Mouse (Mus musculus) naive thymus-derived CD4-positive, alpha-beta T cell, adult 2 months (primary cell): ENCODE measurements around the gene Sema5a.

Experiments
- DNase-seq: peaks from one replicate; pipeline ENCODE4 v3.0.0-alpha.2; 2011; ENCODE audit warnings: low read depth

The Sema5a gene

DNA sequence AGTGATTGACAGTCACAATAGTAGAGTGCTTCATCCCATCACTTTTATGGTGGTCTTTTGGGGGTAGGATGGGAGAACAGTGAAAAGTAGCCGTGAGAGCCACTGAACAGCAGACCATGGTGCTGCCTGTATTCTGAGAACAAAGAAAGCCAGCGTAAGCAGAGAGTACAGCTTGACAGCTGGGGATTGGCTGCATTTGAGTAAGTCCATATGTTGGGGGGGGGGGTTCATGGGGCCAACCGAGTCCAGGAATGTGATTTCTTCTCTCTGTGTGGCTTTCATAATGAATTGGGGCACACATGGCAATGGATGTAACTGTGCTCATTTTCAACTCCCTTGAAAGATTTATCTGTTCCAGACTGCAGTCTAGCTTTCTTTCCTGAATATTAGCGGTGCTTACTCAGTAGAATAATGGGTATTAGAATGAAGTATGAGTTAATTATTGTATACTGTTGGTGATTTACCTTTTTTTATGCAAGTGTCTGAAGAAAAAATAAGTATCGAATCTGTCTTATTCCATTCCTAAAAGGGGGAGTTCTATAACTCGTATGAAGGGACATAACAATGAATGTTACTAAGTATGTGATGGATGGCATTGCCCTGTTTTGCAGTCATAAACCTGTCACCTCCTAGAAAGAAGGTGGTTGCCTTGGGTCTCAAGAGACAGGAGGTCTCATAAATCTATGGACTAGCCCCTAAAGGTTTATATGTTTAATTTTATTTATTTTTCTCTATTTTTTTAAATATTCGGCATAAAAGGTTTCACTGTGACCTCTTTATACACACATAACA lies 203.1 kb downstream of the Sema5a start:
- no peak for DNase-seq

- DNase-seq = no peak
Measured at GRCm38 (mm10) chr15:32459046-32459445, 214.4 kb downstream of the Sema5a start.

DNA sequence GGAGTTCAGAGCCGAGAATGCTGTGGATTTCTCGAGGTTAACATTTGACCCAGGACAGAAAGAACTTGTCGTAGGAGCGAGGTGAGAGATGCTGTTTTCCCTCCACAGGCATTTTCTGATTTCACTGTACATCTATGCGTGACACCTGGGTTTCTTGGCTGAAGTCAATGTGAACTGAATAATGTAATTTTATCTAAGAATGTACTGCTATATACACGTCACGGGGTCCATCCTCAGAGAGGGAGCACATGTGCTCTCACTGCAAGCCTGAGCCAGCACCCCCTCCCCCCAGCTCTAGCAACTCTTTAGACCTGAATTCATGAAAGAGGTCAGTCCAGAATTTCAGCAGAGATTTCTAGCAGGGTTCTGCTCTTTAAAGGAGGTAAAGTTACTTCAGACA lies 215.6 kb downstream of the Sema5a start:
- DNase-seq = no peak

- DNase-seq = no peak
Measured at GRCm38 (mm10) chr15:32471480-32472050, 227.0 kb downstream of the Sema5a start.

DNA sequence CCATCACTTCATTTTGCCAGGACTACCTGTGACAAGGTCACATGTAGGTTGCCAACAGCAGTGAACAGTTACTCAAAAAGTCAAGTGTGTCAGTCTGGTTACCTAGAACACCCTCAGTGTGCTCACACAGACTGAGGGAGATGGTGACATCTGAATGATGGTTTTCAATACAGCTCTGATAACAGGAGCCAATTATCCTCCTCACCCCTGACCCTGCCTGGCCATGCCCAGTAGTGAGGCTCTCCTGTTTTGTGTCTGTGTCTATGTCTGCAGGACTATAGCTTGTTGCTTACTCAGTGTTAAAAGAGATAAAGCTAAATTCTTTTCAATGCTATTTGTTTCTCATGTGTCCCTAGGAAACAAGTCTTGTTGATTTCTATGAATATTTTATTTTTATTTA lies 236.1 kb downstream of the Sema5a start:
- DNase-seq = no peak

- DNase-seq = no peak
Measured at GRCm38 (mm10) chr15:32485064-32485964, 240.7 kb downstream of the Sema5a start.

- DNase-seq = no peak
Measured at GRCm38 (mm10) chr15:32487968-32488367, 243.4 kb downstream of the Sema5a start.

GRCm38 (mm10) chr15:32494219-32494618 lies 249.6 kb downstream of the Sema5a start:
- no peak for DNase-seq

DNA sequence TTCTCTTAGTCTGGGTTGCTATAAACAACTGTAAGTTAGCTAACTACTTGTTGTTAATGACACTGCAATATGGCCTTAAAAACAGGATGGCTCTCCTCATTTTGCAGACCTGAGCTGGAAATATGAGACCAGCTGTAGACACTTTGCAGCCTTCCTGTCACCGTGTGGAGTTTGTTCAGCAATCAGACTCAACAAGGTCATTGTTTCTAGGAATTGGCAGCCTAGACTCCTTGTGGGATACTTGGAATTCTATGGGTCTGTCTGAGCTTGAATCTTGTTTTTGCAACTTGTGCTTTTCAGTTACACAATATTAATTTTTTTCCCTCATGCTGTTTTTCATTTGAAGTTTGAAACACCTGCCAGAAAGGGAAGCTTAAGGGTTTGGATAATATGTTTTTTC lies 250.3 kb downstream of the Sema5a start:
- DNase-seq = no peak

- DNase-seq = no peak
Measured at GRCm38 (mm10) chr15:32496880-32497279, 252.3 kb downstream of the Sema5a start.

GRCm38 (mm10) chr15:32505941-32506340 lies 261.3 kb downstream of the Sema5a start:
- no peak for DNase-seq

DNA sequence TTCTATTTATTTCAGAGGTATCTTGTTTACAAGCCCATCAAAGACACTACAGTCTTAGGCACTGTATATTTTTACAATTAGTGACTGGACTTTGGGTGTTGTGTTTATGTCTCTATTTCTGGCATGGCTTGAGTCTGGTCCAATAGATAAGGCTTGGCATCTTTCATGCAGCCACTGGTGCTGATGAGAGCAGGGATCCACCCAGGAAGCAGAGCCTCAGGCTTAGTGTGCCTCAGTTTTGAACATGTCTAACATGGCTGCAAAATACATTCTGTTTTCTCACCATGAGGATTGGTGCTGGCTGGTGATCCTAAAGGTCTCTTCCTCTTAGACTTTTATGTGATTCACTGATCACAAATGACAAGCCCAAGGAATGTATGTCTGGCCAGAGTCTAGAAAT lies 263.7 kb downstream of the Sema5a start:
- no peak for DNase-seq

DNA sequence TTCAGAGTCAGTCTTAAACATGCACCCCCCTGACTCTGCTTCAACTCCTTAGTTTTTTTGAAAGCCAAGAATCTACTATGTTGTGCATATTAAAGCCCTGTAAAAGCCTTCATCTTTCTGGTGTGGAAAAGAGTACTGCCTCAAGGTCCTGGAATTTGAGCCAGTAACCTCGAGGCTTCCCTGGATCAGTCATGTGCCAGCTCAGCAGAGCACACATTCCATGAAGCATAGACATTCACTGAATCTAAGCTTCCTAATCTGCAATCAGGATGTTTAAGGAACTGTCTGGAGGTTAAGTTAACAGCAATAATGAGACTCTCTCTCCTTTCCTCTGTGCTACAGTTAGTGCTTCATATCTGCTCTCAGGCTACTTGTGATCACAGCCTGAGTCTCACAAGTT lies 270.3 kb downstream of the Sema5a start:
- no peak for DNase-seq

GRCm38 (mm10) chr15:32517954-32518353 lies 273.3 kb downstream of the Sema5a start:
- DNase-seq = no peak

- no peak for DNase-seq
Measured at GRCm38 (mm10) chr15:32532539-32532938, 287.9 kb downstream of the Sema5a start.

DNA sequence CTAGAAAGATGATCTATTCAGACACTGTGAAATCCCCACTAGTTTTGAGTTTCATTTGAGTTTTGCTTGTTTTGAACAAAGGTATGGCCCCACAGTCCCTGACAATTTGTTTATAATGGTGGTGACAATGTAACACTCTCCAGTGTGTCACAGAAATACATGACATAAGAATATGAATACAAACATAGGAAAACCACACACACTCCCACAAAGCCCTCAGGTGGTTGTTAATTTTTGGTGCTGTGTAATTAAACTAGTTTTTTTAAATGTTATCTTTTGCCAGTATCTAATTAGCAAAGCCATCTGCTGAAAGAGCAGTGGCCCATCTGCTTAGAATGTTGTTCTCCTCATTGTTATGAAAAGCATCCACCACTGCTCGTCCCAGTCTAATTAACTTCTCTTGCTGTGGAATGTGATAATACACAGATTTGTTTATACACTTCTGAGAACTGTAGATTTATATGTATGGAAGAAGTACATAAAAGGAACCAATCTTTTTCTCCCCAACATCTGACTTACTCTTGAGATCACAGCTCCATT lies 289.0 kb downstream of the Sema5a start:
- DNase-seq = no peak

DNA sequence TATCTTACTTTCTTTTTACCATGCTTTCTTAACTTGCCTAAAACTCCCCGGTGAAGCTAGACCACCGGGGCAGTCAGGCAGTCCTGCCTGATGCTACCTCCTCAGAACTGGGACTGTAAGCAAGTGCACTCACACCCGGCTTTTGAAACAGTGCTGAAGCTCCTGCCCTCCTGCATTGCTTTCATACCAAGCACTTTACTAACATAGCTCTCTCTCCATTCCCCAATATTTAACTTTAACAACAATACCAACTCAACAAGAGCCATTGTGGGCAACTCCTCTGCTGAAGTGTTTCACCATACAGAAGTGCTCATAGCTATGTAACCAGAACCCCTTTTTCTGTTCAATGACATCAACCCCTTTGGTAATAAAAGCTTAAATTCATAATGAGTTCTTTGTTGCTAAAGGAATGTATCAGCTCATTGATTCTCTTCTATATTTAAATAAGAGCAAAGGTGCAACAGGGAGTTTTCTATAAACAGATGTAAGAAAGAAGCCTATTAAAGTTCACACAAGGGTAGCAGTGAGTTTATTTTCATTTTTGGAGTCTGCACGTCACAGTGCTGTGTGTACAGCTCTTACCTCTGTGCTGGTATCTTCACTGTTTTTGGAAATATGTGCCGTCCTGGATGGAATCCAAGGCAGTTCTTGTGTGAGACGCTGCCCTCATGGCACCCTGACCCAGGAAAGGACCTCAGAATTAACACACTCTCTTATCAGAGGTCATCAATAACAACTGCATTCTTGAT lies 292.3 kb downstream of the Sema5a start:
- no peak for DNase-seq

DNA sequence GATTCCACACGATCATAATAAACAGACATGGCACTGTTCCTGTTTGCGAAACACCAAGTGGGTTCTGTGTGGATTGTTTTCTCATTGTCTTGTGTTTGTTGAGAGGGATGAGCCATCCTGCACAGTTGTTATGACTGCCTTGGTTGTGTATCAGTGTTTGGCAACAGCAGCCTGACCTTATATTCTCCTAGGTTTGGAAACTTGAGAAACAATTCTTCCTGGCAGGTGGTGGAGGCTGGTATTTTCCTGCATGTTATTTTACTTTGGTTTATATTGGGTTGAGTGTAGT lies 292.8 kb downstream of the Sema5a start:
- DNase-seq = no peak

DNA sequence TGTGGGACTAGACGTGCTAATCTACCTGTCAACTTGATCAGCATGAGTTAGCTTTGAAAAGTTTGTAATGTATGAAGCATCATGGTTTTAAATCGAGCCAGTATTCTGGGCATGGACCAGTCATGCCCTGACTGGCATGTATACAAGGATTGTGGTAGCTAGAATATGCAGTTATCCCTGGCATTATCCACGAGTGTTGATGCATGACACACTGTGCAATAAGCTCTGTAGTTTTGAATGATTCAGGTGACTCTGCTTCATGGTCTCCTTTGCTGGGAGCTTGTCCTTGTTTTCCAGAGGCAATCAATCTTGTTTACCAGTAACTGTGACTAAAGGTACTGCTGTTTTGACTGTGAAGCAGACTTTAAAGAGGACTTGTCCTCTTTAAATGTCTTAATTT lies 293.5 kb downstream of the Sema5a start:
- DNase-seq = no peak

DNA sequence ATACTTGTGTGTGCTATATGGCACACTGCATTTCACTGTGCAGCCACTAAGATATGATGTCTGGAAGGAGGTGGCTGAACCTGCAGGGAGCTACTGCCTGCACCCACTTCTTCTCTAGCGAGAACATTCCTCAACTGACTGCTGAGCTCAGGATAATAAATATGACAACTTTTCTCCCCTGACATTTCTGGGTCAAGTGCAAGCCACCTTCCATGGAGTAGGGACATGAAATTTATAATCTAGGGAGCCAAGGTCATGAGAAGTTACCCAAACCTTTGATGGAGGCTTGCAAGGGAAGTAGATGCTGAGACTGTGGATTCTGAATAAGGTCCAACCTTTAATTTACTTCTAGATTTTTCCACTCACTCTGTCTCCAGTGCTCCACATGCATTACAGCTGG lies 298.1 kb downstream of the Sema5a start:
- DNase-seq = no peak

DNA sequence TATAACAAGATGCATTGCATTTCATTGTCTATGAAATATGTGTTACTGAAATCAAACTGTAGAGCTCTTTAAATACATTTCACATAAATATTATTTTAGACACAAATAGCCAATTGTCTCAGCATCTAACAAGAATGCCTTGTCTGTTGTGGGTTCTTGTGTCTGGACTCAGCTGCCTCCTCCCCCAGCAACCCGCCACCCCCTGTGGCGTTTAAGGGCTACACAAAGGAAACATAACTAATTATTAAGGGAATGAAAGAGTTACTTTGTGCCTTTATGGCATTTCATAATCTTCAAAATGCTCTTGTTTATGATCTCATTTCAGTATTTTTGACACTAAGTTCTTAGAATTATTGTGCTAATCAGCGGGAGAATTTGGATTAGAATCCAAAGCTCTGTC lies 298.6 kb downstream of the Sema5a start:
- no peak for DNase-seq

- no peak for DNase-seq
Measured at GRCm38 (mm10) chr15:32545455-32545854, 300.8 kb downstream of the Sema5a start.
